Mouse (Mus musculus) liver, embryonic 14.5 days (tissue): ENCODE measurements around the gene Cyth1. TPM values are rescaled to one million over a fixed set of nuclear protein-coding genes. Genes with fewer than 3 reads are reported as not detected.

ENCODE experiments used
- ATAC-seq: fragments of 200-750 bp; cut with Nextera tagmentation; 2 replicates; pipeline ENCODE4 v1.8.0; 2017; ENCODE audit warnings: moderate number of reproducible peaks, mild to moderate bottlenecking, moderate library complexity; ENCODE audit not compliant: insufficient read depth
- DNase-seq, 3 experiments: peaks; one replicate each; pipeline ENCODE4 v3.0.0-alpha.2; 2012 to 2013; ENCODE audit warnings: low read depth in 3 of 3, low spot score in 3 of 3
- H3K27ac ChIP-seq: fragments of 300-500 bp; sonication (generic); 2 replicates; pipeline ENCODE4 v1.5.1; 2014; ENCODE audit warnings: moderate library complexity, mild to moderate bottlenecking, control low read depth, inconsistent platforms
- H3K27me3 ChIP-seq: fragments of 300-500 bp; sonication (generic); 2 replicates; pipeline ENCODE4 v1.6.1; 2014; ENCODE audit warnings: mild to moderate bottlenecking, low read length, moderate library complexity; ENCODE audit not compliant: control insufficient read depth, insufficient read depth
- H3K36me3 ChIP-seq: fragments of 300-500 bp; sonication (generic); replicated peaks from 2 replicates; pipeline ENCODE4 v1.6.1; 2014; ENCODE audit warnings: low read depth; ENCODE audit not compliant: control insufficient read depth, insufficient read depth
- H3K4me1 ChIP-seq, 2 experiments: fragments of 200-500 bp in 1 of 2; fragments of 300-500 bp in 1 of 2; sonication (generic) in 1 of 2; replicated peaks; 2 replicates each; pipeline ENCODE4 v1.6.1; 2012 to 2014; ENCODE audit warnings: antibody characterized with exemption in 1 of 2, inconsistent platforms in 1 of 2, low read length in 1 of 2; ENCODE audit not compliant: control insufficient read depth in 2 of 2, insufficient read depth in 2 of 2
- H3K4me2 ChIP-seq: fragments of 300-500 bp; sonication (generic); 2 replicates; pipeline ENCODE4 v1.6.1; 2014; ENCODE audit warnings: low read depth, mild to moderate bottlenecking, control low read depth, moderate library complexity
- H3K4me3 ChIP-seq, 2 experiments: fragments of 200-500 bp in 1 of 2; fragments of 300-500 bp in 1 of 2; sonication (generic) in 1 of 2; 2 replicates each; pipeline ENCODE4 v1.5.1; 2012 to 2014; ENCODE audit warnings: low read depth in 2 of 2, low read length in 2 of 2, mild to moderate bottlenecking in 2 of 2, control low read depth in 1 of 2, inconsistent platforms in 1 of 2, moderate library complexity in 1 of 2; ENCODE audit not compliant: insufficient read depth in 1 of 2
- H3K9ac ChIP-seq: fragments of 300-500 bp; sonication (generic); replicated peaks from 2 replicates; pipeline ENCODE4 v1.6.1; 2014; ENCODE audit warnings: mild to moderate bottlenecking, control low read depth, moderate library complexity
- H3K9me3 ChIP-seq: fragments of 300-500 bp; sonication (generic); 2 replicates; pipeline ENCODE4 v1.6.1; 2016; ENCODE audit warnings: low read length, mixed read lengths; ENCODE audit not compliant: control insufficient read depth
- CTCF ChIP-seq: IDR thresholded peaks from 2 replicates; pipeline ENCODE4 v1.5.1; 2016; ENCODE audit warnings: antibody characterized with exemption, low read depth, control low read depth
- EP300 ChIP-seq: IDR thresholded peaks from 2 replicates; pipeline ENCODE4 v1.6.1; 2016; ENCODE audit warnings: antibody characterized with exemption, low read depth
- WGBS: fragments of 180-500 bp; shearing (Covaris S2); extraction: QIAGEN DNeasy Blood & Tissue Kit; methylation state at CpG from one replicate; pipeline ENCODE4 v1.1.7; 2014; ENCODE audit not compliant: insufficient replicate concordance; 5-methylcytosine and 5-hydroxymethylcytosine counted together
- polyA plus RNA-seq, 2 experiments: library from polyadenylated mRNA; depleted of rRNA in 1 of 2; stranded (reverse) in 1 of 2; unstranded in 1 of 2; fragments of >200 nt; fragmentation: Nextera tagmentation in 1 of 2; extraction: Ambion mirVana in 1 of 2; gene quantifications; 2 replicates each; pipeline versions ENCODE4 v1.2.1 to v1.2.3; 2012 to 2014

The Cyth1 gene
- polyA plus RNA-seq, 2 experiments = 1.9 to 2.7 TPM

- 77% methylated on average over 23 of the region's 23 CpGs for WGBS
- no peaks in the 10 kb centered on the region for H3K9me3 ChIP-seq
- no peaks in the 10 kb centered on the region for H3K4me1 ChIP-seq
- no peaks in the 10 kb centered on the region for H3K27me3 ChIP-seq
- DNase-seq = no peak
- no peak overlapping the region for H3K4me3 ChIP-seq
- TF ChIP-seq EP300 (no peak), CTCF (peak; percentile 86)
- H3K4me2 ChIP-seq = no peak overlapping the region
- no peak overlapping the region for H3K9ac ChIP-seq
- no peaks in the 10 kb centered on the region for H3K36me3 ChIP-seq
- no peak for ATAC-seq
- H3K27ac ChIP-seq = no peak overlapping the region
Observed at GRCm38 (mm10) chr11:118091002-118091670, 157.3 kb downstream of the Cyth1 start.

GRCm38 (mm10) chr11:118088896-118089295, 159.5 kb downstream of the Cyth1 start:
- H3K27me3 ChIP-seq = no peaks in the 10 kb centered on the region
- H3K4me1 ChIP-seq = no peaks in the 10 kb centered on the region
- WGBS = 76% methylated on average over 19 of the region's 19 CpGs
- no peaks in the 10 kb centered on the region for H3K36me3 ChIP-seq
- no peaks in the 10 kb centered on the region for H3K9me3 ChIP-seq
- no peak for TF ChIP-seq EP300
- no peak for TF ChIP-seq CTCF
- ATAC-seq (no peak), DNase-seq (no peak)
- no peak overlapping the region for H3K9ac ChIP-seq
- H3K27ac ChIP-seq = no peak overlapping the region
- no peak overlapping the region for H3K4me3 ChIP-seq
- H3K4me2 ChIP-seq = no peak overlapping the region

- no peak for DNase-seq
- no peaks in the 10 kb centered on the region for H3K9me3 ChIP-seq
- ATAC-seq = no peak
- no peak overlapping the region for H3K4me2 ChIP-seq
- no peaks in the 10 kb centered on the region for H3K36me3 ChIP-seq
- 65% methylated on average over 8 of the region's 8 CpGs for WGBS
- H3K4me3 ChIP-seq = no peak overlapping the region
- H3K27me3 ChIP-seq = no peaks in the 10 kb centered on the region
- H3K27ac ChIP-seq = no peak overlapping the region
- no peaks in the 10 kb centered on the region for H3K4me1 ChIP-seq
- no peak overlapping the region for H3K9ac ChIP-seq
- TF ChIP-seq EP300 = no peak
- TF ChIP-seq CTCF = no peak
Observed at GRCm38 (mm10) chr11:118085961-118086360, 162.4 kb downstream of the Cyth1 start.

- Histone ChIP-seq H3K9ac (no peak overlapping the region), H3K27me3 (no peaks in the 10 kb centered on the region), H3K36me3 (no peaks in the 10 kb centered on the region), H3K4me1 (no peaks in the 10 kb centered on the region), H3K4me3 (no peak overlapping the region), H3K27ac (no peak overlapping the region), H3K9me3 (no peaks in the 10 kb centered on the region), H3K4me2 (no peak overlapping the region)
- DNase-seq (no peak), ATAC-seq (no peak)
- TF ChIP-seq EP300 (no peak), CTCF (no peak)
- WGBS = 16% methylated on average over 4 of the region's 4 CpGs
Observed at GRCm38 (mm10) chr11:118085176-118085575, 163.2 kb downstream of the Cyth1 start.

GRCm38 (mm10) chr11:118084266-118084665, 164.1 kb downstream of the Cyth1 start:
- H3K27me3 ChIP-seq = no peaks in the 10 kb centered on the region
- H3K4me2 ChIP-seq = no peak overlapping the region
- H3K27ac ChIP-seq = no peak overlapping the region
- H3K36me3 ChIP-seq = no peaks in the 10 kb centered on the region
- 53% methylated on average over 3 of the region's 3 CpGs for WGBS
- ATAC-seq (no peak), DNase-seq (no peak)
- TF ChIP-seq EP300 = no peak
- H3K4me1 ChIP-seq = no peaks in the 10 kb centered on the region
- no peak overlapping the region for H3K9ac ChIP-seq
- no peaks in the 10 kb centered on the region for H3K9me3 ChIP-seq
- no peak overlapping the region for H3K4me3 ChIP-seq
